Mouse (Mus musculus) heart, embryonic 11.5 days (tissue): Measurements from ENCODE around the gene Aasdh. TPM values are rescaled to one million over a fixed set of nuclear protein-coding genes. Genes with fewer than 3 reads are reported as not detected.

Source experiments
- ATAC-seq: fragments of 200-750 bp; cut with Nextera tagmentation; replicated peaks from 2 replicates; pipeline ENCODE4 v1.8.0; 2017; ENCODE audit warnings: moderate library complexity; ENCODE audit not compliant: insufficient number of reproducible peaks, low FRiP score, low TSS enrichment
- H3K27ac ChIP-seq: fragments of 300-500 bp; sonication (generic); 2 replicates; pipeline ENCODE4 v1.5.1; 2014; ENCODE audit warnings: mild to moderate bottlenecking, low read depth, low read length
- H3K27me3 ChIP-seq: fragments of 300-500 bp; sonication (generic); 2 replicates; pipeline ENCODE4 v1.6.1; 2014; ENCODE audit warnings: mild to moderate bottlenecking, low read length, mixed read lengths; ENCODE audit not compliant: control insufficient read depth, insufficient read depth
- H3K36me3 ChIP-seq: fragments of 300-500 bp; sonication (generic); 2 replicates; pipeline ENCODE4 v1.6.1; 2014; ENCODE audit warnings: mild to moderate bottlenecking, low read length, moderate library complexity, mixed read lengths; ENCODE audit not compliant: control insufficient read depth, insufficient read depth
- H3K4me1 ChIP-seq: fragments of 300-500 bp; sonication (generic); 2 replicates; pipeline ENCODE4 v1.6.1; 2014; ENCODE audit warnings: low read length; ENCODE audit not compliant: control insufficient read depth, insufficient read depth
- H3K4me2 ChIP-seq: fragments of 300-500 bp; sonication (generic); 2 replicates; pipeline ENCODE4 v1.6.1; 2014; ENCODE audit warnings: mild to moderate bottlenecking, moderate library complexity
- H3K4me3 ChIP-seq: fragments of 300-500 bp; sonication (generic); 2 replicates; pipeline ENCODE4 v1.5.1; 2014; ENCODE audit warnings: low read depth, low read length
- H3K9ac ChIP-seq: fragments of 300-500 bp; sonication (generic); 2 replicates; pipeline ENCODE4 v1.6.1; 2014; ENCODE audit warnings: mild to moderate bottlenecking, low read depth, low read length, moderate library complexity
- H3K9me3 ChIP-seq: fragments of 300-500 bp; sonication (generic); replicated peaks from 2 replicates; pipeline ENCODE4 v1.6.1; 2016; ENCODE audit warnings: low read length; ENCODE audit not compliant: control insufficient read depth
- WGBS: fragments of 180-500 bp; shearing (Covaris S2); extraction: QIAGEN DNeasy Blood & Tissue Kit; methylation state at CpG from one replicate; pipeline ENCODE4 v1.1.7; 2014; ENCODE audit not compliant: insufficient replicate concordance; 5-methylcytosine and 5-hydroxymethylcytosine counted together
- polyA plus RNA-seq: library from polyadenylated mRNA; unstranded; fragments of >200 nt; fragmentation: Nextera tagmentation; extraction: Ambion mirVana; gene quantifications from 2 replicates; pipeline ENCODE4 v1.2.1, GENCODE M21; 2014

Aasdh gene
- polyA plus RNA-seq, 1 experiment from 2014 or later = 17.9 TPM

- Histone ChIP-seq H3K27me3 (no peaks in the 10 kb centered on the region), H3K4me3 (no peak overlapping the region), H3K4me1 (peaks cover 23% of the 10 kb centered on the region), H3K4me2 (no peak overlapping the region), H3K36me3 (0 out of 2 replicates have a peak, but pooled peaks cover 3% of the 10 kb centered on the region), H3K9ac (no peak overlapping the region), H3K27ac (peak overlapping the region; percentile 41; the same call in 1 of the 2 replicates), H3K9me3 (no peaks in the 10 kb centered on the region)
- ATAC-seq = no peak
- WGBS = 67% methylated on average over 4 of the region's 4 CpGs
Measured at GRCm38 (mm10) chr5:76947142-76947541, 41.8 kb upstream of the Aasdh start.

GRCm38 (mm10) chr5:76945678-76946033, 40.3 kb upstream of the Aasdh start:
- Histone ChIP-seq H3K36me3 (0 out of 2 replicates have a peak, but pooled peaks cover 3% of the 10 kb centered on the region), H3K4me3 (no peak overlapping the region), H3K27ac (no peak overlapping the region), H3K27me3 (no peaks in the 10 kb centered on the region), H3K4me1 (peaks cover 23% of the 10 kb centered on the region), H3K9me3 (no peaks in the 10 kb centered on the region), H3K9ac (no peak overlapping the region), H3K4me2 (no peak overlapping the region)
- ATAC-seq = no peak
- WGBS = 81% methylated on average over 2 of the region's 2 CpGs

- H3K4me1 ChIP-seq = peaks cover 23% of the 10 kb centered on the region
- H3K4me2 ChIP-seq = no peak overlapping the region
- H3K9me3 ChIP-seq = no peaks in the 10 kb centered on the region
- H3K27me3 ChIP-seq = no peaks in the 10 kb centered on the region
- H3K9ac ChIP-seq = no peak overlapping the region
- no peak overlapping the region for H3K27ac ChIP-seq
- H3K4me3 ChIP-seq = no peak overlapping the region
- ATAC-seq = no peak
- 73% methylated on average over 6 of the region's 6 CpGs for WGBS
- H3K36me3 ChIP-seq = 0 out of 2 replicates have a peak, but pooled peaks cover 3% of the 10 kb centered on the region
Measured at GRCm38 (mm10) chr5:76944965-76945677, 39.8 kb upstream of the Aasdh start.

DNA sequence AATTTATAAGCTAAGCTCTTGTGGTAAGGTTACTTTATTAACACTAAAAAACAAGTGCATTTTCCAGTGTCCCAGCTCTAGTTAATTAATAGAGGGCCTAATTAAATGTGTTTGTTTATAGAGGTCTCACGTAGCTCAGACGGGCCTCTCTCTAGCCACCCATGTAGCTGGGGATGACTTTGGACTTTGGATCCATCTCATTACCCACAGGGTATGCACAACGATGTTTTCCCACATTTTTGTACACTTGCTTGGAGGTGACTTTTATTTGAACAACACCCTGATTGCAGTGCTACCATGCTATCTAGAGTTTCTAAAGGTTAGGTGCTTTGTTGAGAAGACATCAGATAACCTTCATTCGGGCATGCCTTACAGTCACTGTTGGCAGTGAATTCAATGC, 37.2 kb upstream of the Aasdh start:
- Histone ChIP-seq H3K4me1 (peaks cover 18% of the 10 kb centered on the region), H3K9ac (no peak overlapping the region), H3K4me2 (no peak overlapping the region), H3K27ac (no peak overlapping the region), H3K27me3 (no peaks in the 10 kb centered on the region), H3K4me3 (no peak overlapping the region), H3K9me3 (no peaks in the 10 kb centered on the region), H3K36me3 (0 out of 2 replicates have a peak, but pooled peaks cover 3% of the 10 kb centered on the region)
- ATAC-seq = no peak
- 95% methylated on average over 4 of the region's 4 CpGs for WGBS

GRCm38 (mm10) chr5:76941975-76942374, 36.7 kb upstream of the Aasdh start:
- H3K36me3 ChIP-seq = 0 out of 2 replicates have a peak, but pooled peaks cover 2% of the 10 kb centered on the region
- no peaks in the 10 kb centered on the region for H3K9me3 ChIP-seq
- no peaks in the 10 kb centered on the region for H3K27me3 ChIP-seq
- H3K27ac ChIP-seq = no peak overlapping the region
- ATAC-seq = no peak
- H3K4me2 ChIP-seq = no peak overlapping the region
- peaks cover 13% of the 10 kb centered on the region for H3K4me1 ChIP-seq
- no peak overlapping the region for H3K4me3 ChIP-seq
- 88% methylated on average over 4 of the region's 4 CpGs for WGBS
- no peak overlapping the region for H3K9ac ChIP-seq

GRCm38 (mm10) chr5:76939717-76940116, 34.4 kb upstream of the Aasdh start:
- Histone ChIP-seq H3K9ac (no peak overlapping the region), H3K27ac (no peak overlapping the region), H3K4me3 (no peak overlapping the region), H3K9me3 (no peaks in the 10 kb centered on the region), H3K27me3 (no peaks in the 10 kb centered on the region), H3K4me1 (peaks cover 5% of the 10 kb centered on the region; the same call in 1 of the 2 replicates), H3K36me3 (no peaks in the 10 kb centered on the region), H3K4me2 (no peak overlapping the region)
- WGBS = 67% methylated on average over 8 of the region's 8 CpGs
- ATAC-seq = no peak

DNA sequence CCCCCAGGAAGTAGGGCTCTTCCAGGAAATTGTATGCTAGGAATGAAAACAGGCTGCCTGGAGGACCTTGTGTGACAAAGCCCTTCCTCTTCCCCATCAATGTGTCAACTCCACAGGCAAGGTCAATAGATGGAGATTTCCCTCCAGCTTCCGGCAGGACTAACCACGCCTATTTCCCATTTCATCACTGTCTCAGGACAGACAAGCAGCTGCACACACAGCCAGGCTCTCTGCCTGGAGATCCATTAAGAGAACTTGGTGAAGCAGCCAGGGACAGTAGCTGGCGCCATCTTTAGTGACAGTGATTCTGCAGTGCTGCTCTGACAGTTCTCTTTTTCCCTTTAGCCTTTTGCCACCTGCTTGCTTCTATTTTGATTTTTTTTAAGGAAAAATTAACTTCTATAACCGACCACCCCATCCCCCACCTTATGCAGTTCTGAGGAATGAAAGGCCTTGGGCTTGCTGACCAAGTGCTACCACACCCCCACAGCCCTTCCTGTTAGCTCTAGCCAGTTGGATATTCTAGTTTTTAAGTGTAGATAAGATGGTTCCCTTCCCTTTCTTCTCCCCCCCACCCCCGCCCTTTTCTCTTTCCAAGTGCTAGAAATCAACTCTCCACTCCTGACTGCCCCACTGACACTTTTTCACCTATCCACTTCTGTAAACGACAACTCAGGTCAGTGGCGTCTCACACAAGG, 24.0 kb upstream of the Aasdh start:
- Histone ChIP-seq H3K9me3 (no peaks in the 10 kb centered on the region), H3K27ac (peak overlapping the region; percentile 81), H3K4me2 (peak overlapping the region; percentile 24; the same call in 1 of the 2 replicates), H3K27me3 (no peaks in the 10 kb centered on the region), H3K4me3 (no peak overlapping the region), H3K36me3 (peaks cover 17% of the 10 kb centered on the region), H3K9ac (no peak overlapping the region), H3K4me1 (peaks cover 21% of the 10 kb centered on the region)
- WGBS = 44% methylated on average over 7 of the region's 7 CpGs
- peak; percentile 59; the same call in 1 of the 2 replicates for ATAC-seq

GRCm38 (mm10) chr5:76928124-76928832, 23.0 kb upstream of the Aasdh start:
- Histone ChIP-seq H3K9me3 (no peaks in the 10 kb centered on the region), H3K36me3 (peaks cover 17% of the 10 kb centered on the region), H3K27ac (peak overlapping the region; percentile 81), H3K4me1 (peaks cover 21% of the 10 kb centered on the region), H3K27me3 (no peaks in the 10 kb centered on the region), H3K4me2 (peak overlapping the region; percentile 52), H3K9ac (peak overlapping the region; percentile 49; the same call in 1 of the 2 replicates), H3K4me3 (peak overlapping the region; percentile 10; the same call in 1 of the 2 replicates)
- no peak for ATAC-seq
- 61% methylated on average over 16 of the region's 16 CpGs for WGBS
